Mouse (Mus musculus): ENCODE results near the gene Slc4a4. TPM values are rescaled to one million over a fixed set of nuclear protein-coding genes. Genes with fewer than 3 reads are reported as not detected.

The Slc4a4 gene
- polyA plus RNA-seq, 1 experiment from 2014 or later = 3.1 TPM

GRCm38 (mm10) chr5:89083476-89083875 lies 196.9 kb downstream of the Slc4a4 start:
- H3K9me3 ChIP-seq = no peaks in the 10 kb centered on the region
- H3K4me3 ChIP-seq = no peak overlapping the region
- H3K4me2 ChIP-seq = no peak overlapping the region
- no peak overlapping the region for H3K27ac ChIP-seq (replicated peaks)
- no peaks in the 10 kb centered on the region for H3K27me3 ChIP-seq (replicated peaks)
- ATAC-seq (ENCODE audit: extremely low read depth, insufficient number of reproducible peaks, low FRiP score, low TSS enrichment) = no peak
- H3K4me1 ChIP-seq = no peaks in the 10 kb centered on the region
- no peak overlapping the region for H3K9ac ChIP-seq
- WGBS = 76% methylated on average over 4 of the region's 4 CpGs
- no peaks in the 10 kb centered on the region for H3K36me3 ChIP-seq

GRCm38 (mm10) chr5:89087916-89088315 lies 201.3 kb downstream of the Slc4a4 start:
- Histone ChIP-seq H3K4me2 (no peak overlapping the region), H3K9me3 (no peaks in the 10 kb centered on the region), H3K27me3 (replicated peaks) (no peaks in the 10 kb centered on the region), H3K36me3 (no peaks in the 10 kb centered on the region), H3K4me3 (no peak overlapping the region), H3K4me1 (no peaks in the 10 kb centered on the region), H3K27ac (replicated peaks) (no peak overlapping the region), H3K9ac (no peak overlapping the region)
- ATAC-seq (ENCODE audit: extremely low read depth, insufficient number of reproducible peaks, low FRiP score, low TSS enrichment) = no peak
- 87% methylated on average over 7 of the region's 7 CpGs for WGBS

- ATAC-seq (ENCODE audit: extremely low read depth, insufficient number of reproducible peaks, low FRiP score, low TSS enrichment) = no peak
- H3K27ac ChIP-seq (replicated peaks) = no peak overlapping the region
- no peak overlapping the region for H3K4me3 ChIP-seq
- H3K9me3 ChIP-seq = no peaks in the 10 kb centered on the region
- no peaks in the 10 kb centered on the region for H3K27me3 ChIP-seq (replicated peaks)
- H3K4me2 ChIP-seq = no peak overlapping the region
- no peaks in the 10 kb centered on the region for H3K4me1 ChIP-seq
- WGBS = 80% methylated on average over 11 of the region's 11 CpGs
- no peaks in the 10 kb centered on the region for H3K36me3 ChIP-seq
- H3K9ac ChIP-seq = no peak overlapping the region
These were observed 201.8 kb downstream of the Slc4a4 start for GRCm38 (mm10) chr5:89088462-89088861.

- Histone ChIP-seq H3K27me3 (replicated peaks) (no peaks in the 10 kb centered on the region), H3K36me3 (no peaks in the 10 kb centered on the region), H3K27ac (replicated peaks) (no peak overlapping the region), H3K9me3 (no peaks in the 10 kb centered on the region), H3K4me3 (no peak overlapping the region), H3K9ac (no peak overlapping the region), H3K4me2 (no peak overlapping the region), H3K4me1 (0 out of 2 replicates have a peak, but pooled peaks cover 2% of the 10 kb centered on the region)
- WGBS = 84% methylated on average over 3 of the region's 3 CpGs
- ATAC-seq (ENCODE audit: extremely low read depth, insufficient number of reproducible peaks, low FRiP score, low TSS enrichment) = no peak
These were observed 203.5 kb downstream of the Slc4a4 start for GRCm38 (mm10) chr5:89090131-89090530.

- no peak for ATAC-seq (ENCODE audit: extremely low read depth, insufficient number of reproducible peaks, low FRiP score, low TSS enrichment)
- Histone ChIP-seq H3K36me3 (no peaks in the 10 kb centered on the region), H3K4me3 (no peak overlapping the region), H3K4me1 (peaks cover 5% of the 10 kb centered on the region; the same call in 1 of the 2 replicates), H3K9ac (no peak overlapping the region), H3K4me2 (no peak overlapping the region), H3K27ac (replicated peaks) (no peak overlapping the region), H3K27me3 (replicated peaks) (no peaks in the 10 kb centered on the region), H3K9me3 (no peaks in the 10 kb centered on the region)
These were observed 209.8 kb downstream of the Slc4a4 start for GRCm38 (mm10) chr5:89096371-89096770.

- no peak overlapping the region for H3K27ac ChIP-seq (replicated peaks)
- H3K4me3 ChIP-seq = no peak overlapping the region
- no peak for ATAC-seq (ENCODE audit: extremely low read depth, insufficient number of reproducible peaks, low FRiP score, low TSS enrichment)
- no peaks in the 10 kb centered on the region for H3K27me3 ChIP-seq (replicated peaks)
- H3K9ac ChIP-seq = no peak overlapping the region
- 88% methylated on average over 3 of the region's 3 CpGs for WGBS
- peaks cover 5% of the 10 kb centered on the region for H3K4me1 ChIP-seq
- H3K4me2 ChIP-seq = no peak overlapping the region
- no peaks in the 10 kb centered on the region for H3K9me3 ChIP-seq
- H3K36me3 ChIP-seq = no peaks in the 10 kb centered on the region
These were observed 210.7 kb downstream of the Slc4a4 start for GRCm38 (mm10) chr5:89097291-89097690.

DNA sequence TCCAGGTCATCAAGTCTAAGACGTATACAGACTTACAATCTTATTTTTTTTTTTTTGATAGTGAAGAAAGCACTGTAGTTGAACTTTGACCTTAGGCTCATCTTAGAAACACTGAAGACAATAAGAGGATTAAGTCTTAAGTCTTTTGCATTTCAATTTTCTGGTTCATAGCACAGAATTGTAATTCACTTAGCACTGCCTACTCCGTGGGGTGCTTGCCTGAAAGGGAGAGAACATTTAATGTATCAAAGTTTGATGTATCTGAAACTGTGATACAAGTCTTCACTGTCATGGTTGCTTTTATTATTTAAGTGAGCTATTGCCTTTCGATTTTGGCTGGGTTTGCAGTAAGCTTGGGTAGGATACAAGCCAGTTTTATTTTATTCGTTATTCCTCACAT lies 211.5 kb downstream of the Slc4a4 start:
- H3K4me2 ChIP-seq = no peak overlapping the region
- H3K27me3 ChIP-seq (replicated peaks) = no peaks in the 10 kb centered on the region
- no peaks in the 10 kb centered on the region for H3K9me3 ChIP-seq
- no peak for ATAC-seq (ENCODE audit: extremely low read depth, insufficient number of reproducible peaks, low FRiP score, low TSS enrichment)
- H3K4me1 ChIP-seq = peaks cover 13% of the 10 kb centered on the region
- no peak overlapping the region for H3K4me3 ChIP-seq
- no peaks in the 10 kb centered on the region for H3K36me3 ChIP-seq
- H3K9ac ChIP-seq = no peak overlapping the region
- no peak overlapping the region for H3K27ac ChIP-seq (replicated peaks)
- WGBS = 69% methylated on average over 4 of the region's 4 CpGs

DNA sequence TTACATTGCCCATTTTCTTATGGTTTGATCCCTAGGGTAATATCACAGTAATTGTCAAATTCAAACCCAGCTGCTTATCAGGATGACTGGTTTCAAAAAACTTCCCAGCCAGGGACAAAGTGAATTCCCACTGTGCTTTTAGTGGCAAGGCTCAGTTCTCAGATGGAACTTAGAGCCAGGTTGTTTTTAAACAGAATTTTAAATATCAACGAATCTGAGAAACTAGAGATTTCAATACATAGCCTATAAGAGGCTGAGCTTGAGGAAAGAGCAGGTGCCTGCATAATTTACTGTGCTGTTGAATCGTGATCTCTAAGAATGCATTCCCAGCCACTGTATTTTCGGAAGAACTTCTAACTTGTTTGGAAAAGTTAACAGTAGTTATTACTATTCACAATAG lies 213.3 kb downstream of the Slc4a4 start:
- Histone ChIP-seq H3K36me3 (no peaks in the 10 kb centered on the region), H3K4me1 (peaks cover 24% of the 10 kb centered on the region), H3K9ac (no peak overlapping the region), H3K4me3 (no peak overlapping the region), H3K27me3 (replicated peaks) (no peaks in the 10 kb centered on the region), H3K4me2 (no peak overlapping the region), H3K27ac (replicated peaks) (no peak overlapping the region), H3K9me3 (no peaks in the 10 kb centered on the region)
- no peak for ATAC-seq (ENCODE audit: extremely low read depth, insufficient number of reproducible peaks, low FRiP score, low TSS enrichment)
- 79% methylated on average over 3 of the region's 3 CpGs for WGBS

DNA sequence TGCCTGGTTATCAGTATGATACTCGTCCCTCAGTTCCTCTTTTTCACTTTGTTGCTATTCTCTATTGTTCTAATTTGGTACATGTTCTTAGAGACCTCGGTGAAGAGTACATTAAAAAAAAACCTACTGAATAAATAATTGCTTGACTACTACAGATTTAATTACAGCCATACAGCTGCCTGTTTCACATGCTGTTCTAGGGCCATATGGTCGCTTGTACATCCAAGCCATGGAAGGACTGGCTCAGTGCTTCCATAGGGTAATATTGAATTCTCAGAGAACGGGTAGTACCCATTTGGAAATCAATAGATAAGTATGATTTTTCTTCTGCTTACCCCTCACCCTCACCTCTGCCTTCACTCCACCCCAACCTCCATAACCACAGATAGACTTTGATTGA lies 215.9 kb downstream of the Slc4a4 start:
- ATAC-seq (ENCODE audit: extremely low read depth, insufficient number of reproducible peaks, low FRiP score, low TSS enrichment) = no peak
- Histone ChIP-seq H3K4me1 (peaks cover 36% of the 10 kb centered on the region), H3K27me3 (replicated peaks) (no peaks in the 10 kb centered on the region), H3K9me3 (no peaks in the 10 kb centered on the region), H3K4me3 (no peak overlapping the region), H3K27ac (replicated peaks) (no peak overlapping the region), H3K9ac (no peak overlapping the region), H3K36me3 (no peaks in the 10 kb centered on the region), H3K4me2 (no peak overlapping the region)
- 64% methylated on average over 4 of the region's 4 CpGs for WGBS

DNA sequence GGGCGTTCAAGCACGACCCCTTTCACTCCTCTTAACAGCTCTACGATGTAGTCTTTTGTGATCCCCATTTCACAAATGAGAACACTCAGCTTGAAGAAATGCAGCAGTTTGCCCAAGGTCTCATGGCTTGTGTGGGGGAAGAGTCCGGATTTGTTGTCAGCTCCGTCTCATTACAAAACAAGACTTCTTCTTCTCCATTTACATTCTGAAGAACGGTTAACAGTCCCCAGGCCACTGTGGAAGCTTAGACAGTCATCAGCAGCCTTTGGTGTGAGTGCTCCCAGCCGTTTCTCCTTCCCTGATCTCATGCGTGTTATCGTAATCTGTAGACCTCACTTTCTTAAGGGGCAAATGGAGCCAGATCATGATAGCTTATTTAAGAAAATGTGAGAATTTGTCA lies 218.7 kb downstream of the Slc4a4 start:
- H3K4me2 ChIP-seq = no peak overlapping the region
- no peak overlapping the region for H3K4me3 ChIP-seq
- H3K4me1 ChIP-seq = peaks cover 36% of the 10 kb centered on the region
- no peak for ATAC-seq (ENCODE audit: extremely low read depth, insufficient number of reproducible peaks, low FRiP score, low TSS enrichment)
- no peaks in the 10 kb centered on the region for H3K27me3 ChIP-seq (replicated peaks)
- H3K27ac ChIP-seq (replicated peaks) = no peak overlapping the region
- no peaks in the 10 kb centered on the region for H3K36me3 ChIP-seq
- H3K9ac ChIP-seq = no peak overlapping the region
- WGBS = 79% methylated on average over 9 of the region's 9 CpGs
- H3K9me3 ChIP-seq = no peaks in the 10 kb centered on the region

GRCm38 (mm10) chr5:89106217-89106616 lies 219.6 kb downstream of the Slc4a4 start:
- Histone ChIP-seq H3K4me3 (no peak overlapping the region), H3K27ac (replicated peaks) (no peak overlapping the region), H3K9ac (no peak overlapping the region), H3K36me3 (no peaks in the 10 kb centered on the region), H3K4me2 (no peak overlapping the region), H3K27me3 (replicated peaks) (no peaks in the 10 kb centered on the region), H3K4me1 (peaks cover 34% of the 10 kb centered on the region), H3K9me3 (no peaks in the 10 kb centered on the region)
- ATAC-seq (ENCODE audit: extremely low read depth, insufficient number of reproducible peaks, low FRiP score, low TSS enrichment) = no peak

GRCm38 (mm10) chr5:89108809-89109208 lies 222.2 kb downstream of the Slc4a4 start:
- 78% methylated on average over 1 of the region's 1 CpGs for WGBS
- H3K9ac ChIP-seq = no peak overlapping the region

More at GRCm38 (mm10) chr5:89108809-89109208, 222.2 kb downstream of the Slc4a4 start:
- no peak overlapping the region for H3K4me3 ChIP-seq
- H3K4me1 ChIP-seq = peaks cover 18% of the 10 kb centered on the region
- no peak for ATAC-seq (ENCODE audit: extremely low read depth, insufficient number of reproducible peaks, low FRiP score, low TSS enrichment)
- H3K27me3 ChIP-seq (replicated peaks) = no peaks in the 10 kb centered on the region
- no peaks in the 10 kb centered on the region for H3K9me3 ChIP-seq
- H3K4me2 ChIP-seq = no peak overlapping the region
- H3K36me3 ChIP-seq = no peaks in the 10 kb centered on the region
- H3K27ac ChIP-seq (replicated peaks) = no peak overlapping the region

Measured in heart, embryonic 13.5 days (tissue).